Mouse (Mus musculus): ENCODE data around the gene Sit1. TPM values are rescaled to one million over a fixed set of nuclear protein-coding genes. Genes with fewer than 3 reads are reported as not detected.

Sit1 gene
- polyA plus RNA-seq, 1 experiment from 2014 or later = not detected

DNA sequence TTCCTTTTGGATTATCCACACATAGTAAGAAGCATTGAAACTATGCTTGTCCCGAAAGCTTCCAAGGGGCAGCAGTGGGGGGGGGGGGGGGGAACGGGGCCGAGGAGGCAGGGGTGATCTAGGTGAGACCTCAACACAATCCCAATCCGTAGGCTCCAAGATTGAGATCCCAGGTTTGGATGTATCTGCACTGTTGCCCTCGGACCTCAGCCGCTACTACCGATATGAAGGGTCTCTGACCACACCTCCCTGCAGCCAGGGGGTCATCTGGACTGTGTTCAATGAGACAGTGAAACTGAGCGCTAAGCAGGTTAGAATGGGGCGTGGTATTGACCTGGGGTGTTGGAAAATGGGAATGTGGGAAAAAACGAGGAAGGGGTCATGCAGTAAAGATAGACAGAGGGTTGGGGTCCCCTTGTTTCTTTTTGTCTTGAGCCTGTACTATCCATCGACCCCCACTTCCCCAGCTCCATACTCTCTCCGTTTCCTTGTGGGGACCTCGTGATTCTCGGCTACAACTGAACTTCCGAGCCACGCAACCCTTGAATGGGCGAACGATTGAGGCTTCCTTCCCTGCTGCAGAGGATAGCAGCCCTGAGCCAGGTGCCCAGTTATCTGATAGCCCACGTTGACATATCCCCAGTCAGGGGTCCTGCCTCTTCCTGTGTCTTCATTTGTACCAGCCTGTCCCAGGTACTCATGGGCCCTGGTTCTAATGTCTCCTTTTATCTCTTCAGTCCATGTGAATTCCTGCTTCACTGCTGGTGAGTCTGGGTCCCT, 28.3 kb upstream of the Sit1 start:
- Histone ChIP-seq H3K27ac (no peak overlapping the region), H3K4me3 (no peak overlapping the region), H3K27me3 (peaks cover 37% of the 10 kb centered on the region), H3K9ac (no peak overlapping the region), H3K36me3 (no peaks in the 10 kb centered on the region), H3K4me2 (no peak overlapping the region), H3K4me1 (replicated peaks) (peaks cover 19% of the 10 kb centered on the region), H3K9me3 (no peaks in the 10 kb centered on the region)
- 82% methylated on average over 19 of the region's 19 CpGs for WGBS
- no peak for ATAC-seq (ENCODE audit: low FRiP score)

DNA sequence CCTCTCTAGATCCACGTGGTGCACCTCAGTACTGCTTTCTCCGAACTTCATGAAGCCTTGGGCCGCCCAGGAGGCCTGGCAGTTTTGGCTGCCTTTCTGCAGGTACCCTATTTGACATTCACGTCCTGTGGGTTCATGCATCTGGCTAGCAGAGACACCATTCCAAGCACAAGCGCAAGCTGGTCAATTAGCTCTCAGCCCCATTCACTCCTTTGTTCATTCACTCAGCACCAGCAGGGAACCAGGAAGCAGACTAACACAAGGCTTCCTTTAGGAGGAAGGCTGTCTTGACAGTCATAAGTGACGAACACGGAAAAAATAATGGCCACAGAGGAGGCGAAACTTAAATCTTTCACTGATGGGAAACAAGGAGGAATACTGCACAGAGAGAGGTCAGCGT, 25.6 kb upstream of the Sit1 start:
- H3K4me1 ChIP-seq (replicated peaks) = peaks cover 19% of the 10 kb centered on the region
- H3K36me3 ChIP-seq = no peaks in the 10 kb centered on the region
- H3K9ac ChIP-seq = peak overlapping the region; percentile 58; the same call in 1 of the 2 replicates
- H3K27me3 ChIP-seq = peaks cover 43% of the 10 kb centered on the region
- no peaks in the 10 kb centered on the region for H3K9me3 ChIP-seq
- peak overlapping the region; percentile 54 for H3K4me2 ChIP-seq
- ATAC-seq (ENCODE audit: low FRiP score) = no peak
- H3K27ac ChIP-seq = no peak overlapping the region
- H3K4me3 ChIP-seq = no peak overlapping the region
- WGBS = 19% methylated on average over 9 of the region's 9 CpGs

DNA sequence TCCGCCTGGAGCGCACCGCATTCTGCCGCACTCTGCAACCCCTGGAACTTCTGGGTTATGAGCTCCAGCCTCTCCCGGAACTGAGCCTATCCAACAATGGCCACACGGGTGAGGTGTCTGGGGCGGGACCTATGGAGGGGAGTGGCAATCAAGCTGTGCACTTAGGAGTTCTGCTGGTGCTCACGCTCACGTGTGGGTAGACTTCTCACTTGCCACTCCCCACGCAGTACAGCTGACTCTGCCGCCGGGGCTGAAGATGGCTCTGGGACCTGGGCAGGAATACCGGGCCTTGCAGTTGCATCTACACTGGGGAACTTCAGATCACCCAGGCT, 25.1 kb upstream of the Sit1 start:
- Histone ChIP-seq H3K27me3 (peaks cover 44% of the 10 kb centered on the region), H3K4me3 (peak overlapping the region; percentile 31), H3K4me2 (peak overlapping the region; percentile 54), H3K9ac (peak overlapping the region; percentile 58; the same call in 1 of the 2 replicates), H3K36me3 (no peaks in the 10 kb centered on the region), H3K4me1 (replicated peaks) (peaks cover 19% of the 10 kb centered on the region), H3K9me3 (no peaks in the 10 kb centered on the region), H3K27ac (no peak overlapping the region)
- WGBS = 12% methylated on average over 13 of the region's 13 CpGs
- ATAC-seq (ENCODE audit: low FRiP score) = peak; percentile 43; the same call in 1 of the 2 replicates

DNA sequence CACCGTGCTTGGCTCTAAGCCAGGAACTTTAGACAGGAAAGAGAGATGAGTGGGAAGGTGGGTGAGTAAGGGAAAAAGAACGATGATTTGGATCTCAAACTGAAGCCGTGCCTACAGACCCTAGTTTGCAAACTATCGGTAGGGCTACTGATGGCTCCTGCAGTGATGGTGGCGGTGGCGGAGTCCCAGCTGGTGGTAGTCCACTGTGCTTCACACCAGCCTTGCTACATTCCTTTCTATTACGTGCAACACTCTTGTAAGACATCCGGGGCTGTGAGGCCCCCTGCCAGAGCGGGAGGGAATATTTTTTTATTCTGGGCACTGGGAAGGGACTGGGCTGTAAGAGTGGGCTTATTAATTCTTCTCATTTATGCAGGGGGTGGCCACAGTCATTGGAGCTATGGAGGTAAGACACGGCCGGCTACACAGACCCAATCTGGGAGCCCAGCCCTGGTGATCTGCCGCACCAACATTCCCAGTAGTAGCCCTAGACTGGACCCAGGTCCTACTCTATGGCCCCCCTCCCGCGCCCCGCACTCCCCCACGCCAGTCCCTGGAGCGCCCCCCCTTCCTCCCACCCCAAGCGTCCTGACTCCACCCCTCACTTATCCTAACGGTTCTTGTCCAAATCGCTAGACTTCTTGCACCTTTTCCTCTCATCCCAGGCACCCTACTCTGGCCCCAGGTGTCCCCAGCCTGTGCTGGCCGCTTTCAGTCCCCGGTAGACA, 24.6 kb upstream of the Sit1 start:
- peak; percentile 21; the same call in 1 of the 2 replicates for ATAC-seq (ENCODE audit: low FRiP score)
- H3K4me3 ChIP-seq = peak overlapping the region; percentile 31
- 11% methylated on average over 21 of the region's 22 CpGs for WGBS

DNA sequence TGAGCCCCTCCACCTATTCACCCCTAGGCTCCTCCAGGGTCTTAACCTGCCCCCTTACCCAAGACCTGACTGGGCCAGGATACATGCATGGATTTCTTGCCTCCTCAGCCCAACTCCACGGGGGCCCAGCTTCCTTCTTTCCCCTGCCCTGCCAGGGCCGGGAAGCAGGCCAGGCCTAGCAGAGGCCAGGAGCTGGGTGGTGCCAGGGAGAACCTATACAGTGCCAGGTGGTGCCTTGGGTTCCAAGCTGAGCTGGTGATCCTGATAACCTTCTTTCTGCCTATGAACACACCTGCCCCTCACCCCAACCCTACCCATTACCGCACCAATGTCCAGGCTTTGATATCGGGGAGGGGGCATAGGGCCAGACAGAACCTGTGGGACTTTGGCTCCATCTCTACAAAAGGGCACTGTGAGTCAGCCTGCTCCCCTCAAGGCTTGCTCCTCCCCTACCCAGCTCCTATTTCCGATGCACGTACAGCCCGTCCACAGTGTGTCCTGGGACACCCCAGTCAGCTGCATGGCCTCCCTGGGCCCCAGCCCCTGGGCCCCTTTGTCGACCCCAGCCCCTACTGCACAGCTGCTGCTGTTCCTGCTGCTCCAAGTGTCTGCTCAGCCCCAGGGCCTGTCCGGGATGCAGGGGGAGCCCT, 23.1 kb upstream of the Sit1 start, which contains the start of gene Car9:
Car9 (plus strand) TSS at position 431 of the 650 bp plus-strand sequence.
- 0 out of 2 replicates have a peak within 1 kb of the TSS, but pooled peaks have one; percentile 54 for H3K4me2 ChIP-seq
- peaks cover 19% of the 10 kb centered on the region for H3K4me1 ChIP-seq (replicated peaks)
- H3K27ac ChIP-seq = no peak within 1 kb of the TSS
- 52% methylated on average over 9 of the region's 9 CpGs for WGBS
- no peaks in the 10 kb centered on the region for H3K9me3 ChIP-seq
- no peak within 1 kb of the TSS for H3K4me3 ChIP-seq
- ATAC-seq (ENCODE audit: low FRiP score) = 0 out of 2 replicates have a peak, but pooled peaks have one; percentile 25
- H3K9ac ChIP-seq = no peak within 1 kb of the TSS
- no peaks in the 10 kb centered on the region for H3K36me3 ChIP-seq
- peaks cover 40% of the 10 kb centered on the region for H3K27me3 ChIP-seq

More for the DNA sequence above, 24.6 kb upstream of the Sit1 start:
- Histone ChIP-seq H3K9ac (peak overlapping the region; percentile 58; the same call in 1 of the 2 replicates), H3K4me2 (peak overlapping the region; percentile 54), H3K27ac (no peak overlapping the region), H3K4me1 (replicated peaks) (peaks cover 19% of the 10 kb centered on the region), H3K9me3 (no peaks in the 10 kb centered on the region), H3K27me3 (peaks cover 45% of the 10 kb centered on the region), H3K36me3 (no peaks in the 10 kb centered on the region)

DNA sequence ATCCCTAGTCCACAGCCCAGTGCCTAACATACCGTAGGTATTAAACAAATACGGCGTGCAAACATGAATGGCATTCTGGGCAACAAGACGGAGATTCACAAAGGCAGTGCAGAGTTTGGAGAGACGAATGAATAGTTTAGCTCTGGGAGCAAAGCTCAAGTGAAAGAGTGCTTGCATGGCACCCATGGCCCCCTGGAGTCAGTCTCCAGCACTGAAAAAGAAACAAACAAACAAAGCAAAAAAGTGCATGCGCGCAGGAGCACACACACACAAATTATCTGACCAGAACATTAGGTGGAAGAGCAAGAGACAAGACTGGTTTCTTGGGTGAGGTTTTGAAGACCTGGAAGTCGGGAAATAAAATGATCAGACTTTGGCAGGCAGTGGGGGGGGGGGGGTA, 22.5 kb upstream of the Sit1 start:
- no peak for ATAC-seq (ENCODE audit: low FRiP score)
- 63% methylated on average over 8 of the region's 8 CpGs for WGBS

DNA sequence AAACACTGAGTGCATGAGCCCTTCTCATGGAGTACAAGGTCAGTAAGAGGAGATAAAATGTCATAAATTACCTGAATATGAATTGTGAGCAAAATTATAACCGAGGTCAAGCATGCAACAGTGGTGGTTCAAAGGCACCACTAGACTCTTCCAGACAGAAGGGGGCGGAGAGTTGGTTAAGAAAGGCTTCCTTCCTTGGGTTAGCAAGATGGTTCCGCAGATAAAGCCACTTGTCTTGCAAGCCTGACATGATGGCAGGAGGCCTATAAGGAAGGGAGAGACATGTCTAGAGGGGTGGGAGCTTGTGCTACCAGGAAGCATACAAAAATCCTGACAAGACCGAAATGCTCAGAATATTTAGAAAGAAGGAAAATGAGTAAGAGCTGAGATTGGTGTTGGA, 20.7 kb upstream of the Sit1 start:
- 84% methylated on average over 4 of the region's 4 CpGs for WGBS
- no peaks in the 10 kb centered on the region for H3K9me3 ChIP-seq
- no peak overlapping the region for H3K27ac ChIP-seq
- H3K4me2 ChIP-seq = no peak overlapping the region
- no peak overlapping the region for H3K4me3 ChIP-seq
- no peak overlapping the region for H3K9ac ChIP-seq
- H3K36me3 ChIP-seq = no peaks in the 10 kb centered on the region
- H3K27me3 ChIP-seq = peaks cover 32% of the 10 kb centered on the region
- ATAC-seq (ENCODE audit: low FRiP score) = no peak
- peaks cover 24% of the 10 kb centered on the region for H3K4me1 ChIP-seq (replicated peaks)

More for the DNA sequence above, 22.5 kb upstream of the Sit1 start:
- H3K36me3 ChIP-seq = no peaks in the 10 kb centered on the region
- no peak overlapping the region for H3K27ac ChIP-seq
- no peak overlapping the region for H3K4me3 ChIP-seq
- H3K4me1 ChIP-seq (replicated peaks) = peaks cover 19% of the 10 kb centered on the region
- peaks cover 40% of the 10 kb centered on the region for H3K27me3 ChIP-seq
- H3K9me3 ChIP-seq = no peaks in the 10 kb centered on the region
- H3K9ac ChIP-seq = no peak overlapping the region
- H3K4me2 ChIP-seq = no peak overlapping the region

DNA sequence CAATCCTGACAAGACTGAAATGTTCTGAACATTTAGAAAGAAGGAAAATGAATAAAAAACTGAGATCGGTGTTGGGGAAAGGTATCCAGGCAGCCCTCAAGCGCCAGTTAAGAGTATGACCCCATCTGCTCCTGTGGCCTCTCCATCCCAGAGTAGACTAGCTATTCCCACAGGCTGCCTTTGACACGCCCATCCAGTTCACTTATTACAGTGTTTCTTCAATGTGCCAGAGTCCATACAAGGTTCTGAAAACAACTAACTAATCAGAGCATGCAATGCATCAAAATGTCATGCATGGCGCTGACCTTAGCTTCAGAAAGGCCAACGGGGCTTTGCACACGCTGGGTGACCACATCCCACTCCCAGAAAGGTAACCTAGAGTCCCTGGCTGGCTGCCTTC, 20.0 kb upstream of the Sit1 start:
- Histone ChIP-seq H3K4me2 (no peak overlapping the region), H3K9me3 (no peaks in the 10 kb centered on the region), H3K9ac (no peak overlapping the region), H3K4me3 (no peak overlapping the region), H3K27ac (no peak overlapping the region), H3K27me3 (peaks cover 28% of the 10 kb centered on the region), H3K36me3 (no peaks in the 10 kb centered on the region), H3K4me1 (replicated peaks) (peaks cover 24% of the 10 kb centered on the region)
- 79% methylated on average over 6 of the region's 6 CpGs for WGBS
- no peak for ATAC-seq (ENCODE audit: low FRiP score)

DNA sequence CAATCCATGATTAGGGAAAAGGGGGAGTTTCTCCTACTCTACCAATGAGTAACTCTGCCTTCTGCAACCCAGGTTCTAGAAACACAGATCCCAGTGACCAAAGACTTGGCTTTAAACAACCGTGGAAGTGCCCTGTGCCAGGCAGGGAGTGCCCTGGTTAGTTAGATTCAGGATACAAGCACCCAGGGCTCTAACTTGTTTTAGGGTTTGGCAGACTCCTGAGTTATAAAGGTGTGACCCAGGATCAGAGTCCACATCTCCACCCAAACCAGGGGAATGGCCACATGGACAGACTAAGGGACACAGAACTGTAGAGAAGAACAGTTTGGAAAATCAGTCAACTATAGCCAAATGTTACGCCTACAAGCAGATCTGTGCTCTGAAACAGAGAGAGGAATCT, 19.5 kb upstream of the Sit1 start:
- 79% methylated on average over 2 of the region's 2 CpGs for WGBS
- Histone ChIP-seq H3K4me1 (replicated peaks) (peaks cover 24% of the 10 kb centered on the region), H3K36me3 (no peaks in the 10 kb centered on the region), H3K4me3 (no peak overlapping the region), H3K9me3 (no peaks in the 10 kb centered on the region), H3K27me3 (peaks cover 23% of the 10 kb centered on the region), H3K9ac (no peak overlapping the region), H3K4me2 (no peak overlapping the region), H3K27ac (no peak overlapping the region)
- ATAC-seq (ENCODE audit: low FRiP score) = no peak

DNA sequence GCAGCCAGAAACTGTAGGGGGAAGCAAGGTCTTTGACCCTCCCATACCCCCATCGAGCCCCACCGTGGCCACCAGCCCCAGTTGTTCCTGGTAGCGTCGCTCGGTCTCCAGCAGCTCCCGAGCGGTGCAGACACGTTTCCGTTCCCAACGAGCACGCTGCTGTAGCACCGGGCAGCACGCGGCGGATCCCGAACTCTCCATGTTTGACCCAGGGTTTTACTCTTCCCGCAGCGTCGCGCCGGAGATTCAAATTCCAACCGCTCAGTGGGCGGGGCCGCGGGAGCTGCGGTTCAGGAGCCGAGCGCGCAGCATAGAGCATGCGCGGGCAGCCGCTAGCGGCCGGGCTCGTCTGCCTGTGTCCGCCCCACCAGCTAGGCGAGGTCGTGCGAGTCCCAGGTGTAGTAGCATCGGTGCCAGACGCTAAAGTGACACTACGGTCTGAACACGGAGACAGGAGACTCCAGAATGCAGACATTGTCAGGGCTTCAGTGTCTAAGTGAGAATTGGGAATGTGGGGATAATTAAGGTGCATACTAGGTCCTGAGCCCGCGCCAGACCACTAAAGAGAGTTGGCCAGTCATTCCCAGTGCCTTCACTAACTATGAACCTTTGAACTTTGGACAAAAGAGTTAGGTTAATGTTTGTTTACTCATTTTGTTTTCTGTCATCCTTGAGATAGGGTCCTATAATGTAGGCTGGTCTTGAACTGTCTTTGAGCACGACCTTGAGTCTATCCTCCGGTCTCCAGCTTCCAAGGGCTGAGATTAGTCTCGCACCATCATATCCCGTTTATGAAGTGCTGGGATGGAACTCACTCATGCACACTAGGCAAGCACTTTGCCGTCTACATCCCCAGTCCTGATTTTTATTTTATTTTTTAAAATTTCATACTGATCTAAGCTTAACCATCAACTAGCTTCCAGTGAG, 16.1 kb upstream of the Sit1 start, which contains the start of gene Arhgef39:
Arhgef39 (minus strand) TSS at position 289 of the 927 bp plus-strand sequence.
- H3K4me3 ChIP-seq = peak within 1 kb of the TSS; percentile 53
- no peak within 1 kb of the TSS for H3K27ac ChIP-seq
- H3K27me3 ChIP-seq = 0 out of 2 replicates have a peak, but pooled peaks cover 6% of the 10 kb centered on the region
- H3K36me3 ChIP-seq = peaks cover 3% of the 10 kb centered on the region; the same call in 1 of the 2 replicates
- 7% methylated on average over 50 of the region's 50 CpGs for WGBS
- H3K9me3 ChIP-seq = no peaks in the 10 kb centered on the region
- H3K9ac ChIP-seq = peak within 1 kb of the TSS; percentile 72
- H3K4me2 ChIP-seq = peak within 1 kb of the TSS; percentile 77
- peak; percentile 81 for ATAC-seq (ENCODE audit: low FRiP score)
- peaks cover 32% of the 10 kb centered on the region for H3K4me1 ChIP-seq (replicated peaks)

DNA sequence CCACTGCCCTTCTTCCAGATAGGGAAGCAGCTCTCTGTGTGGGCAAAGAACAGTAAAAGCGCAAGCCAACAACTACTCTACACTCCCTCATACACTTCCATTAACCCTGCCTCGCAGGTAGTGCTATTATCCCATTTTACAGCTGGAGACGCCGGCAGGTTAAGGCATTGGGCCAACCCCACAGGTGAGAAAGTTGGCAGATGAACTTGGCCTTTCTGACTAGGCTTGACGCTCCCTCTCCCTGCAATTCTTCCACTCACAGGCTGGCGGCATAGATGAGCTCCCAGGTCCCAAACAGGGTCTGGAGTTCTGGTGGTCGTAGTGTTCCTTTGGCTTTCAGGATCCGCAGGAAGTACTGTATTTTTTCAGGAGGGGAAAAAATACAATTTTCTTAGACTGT, 15.4 kb upstream of the Sit1 start:
- 0 out of 2 replicates have a peak, but pooled peaks cover 6% of the 10 kb centered on the region for H3K27me3 ChIP-seq
- no peak overlapping the region for H3K27ac ChIP-seq
- H3K9me3 ChIP-seq = no peaks in the 10 kb centered on the region
- 16% methylated on average over 8 of the region's 8 CpGs for WGBS
- ATAC-seq (ENCODE audit: low FRiP score) = 0 out of 2 replicates have a peak, but pooled peaks have one; percentile 12
- H3K36me3 ChIP-seq = peaks cover 3% of the 10 kb centered on the region; the same call in 1 of the 2 replicates
- peak overlapping the region; percentile 53 for H3K4me3 ChIP-seq
- peaks cover 39% of the 10 kb centered on the region for H3K4me1 ChIP-seq (replicated peaks)
- peak overlapping the region; percentile 72; the same call in 1 of the 2 replicates for H3K9ac ChIP-seq
- peak overlapping the region; percentile 77 for H3K4me2 ChIP-seq
